Mouse (Mus musculus): ENCODE measurements around the gene Wfdc9. TPM values are rescaled to one million over a fixed set of nuclear protein-coding genes. Genes with fewer than 3 reads are reported as not detected.

Wfdc9 gene
- polyA plus RNA-seq (2014; fragmentation: Nextera tagmentation; extraction: Ambion mirVana) = not detected in 2 replicates

- no peaks in the 10 kb centered on the region for H3K4me1 ChIP-seq (ENCODE audit: control insufficient read depth, insufficient read depth, low read length)
- no peaks in the 10 kb centered on the region for H3K27me3 ChIP-seq (ENCODE audit: control insufficient read depth, insufficient read depth, low read length)
- H3K9ac ChIP-seq (ENCODE audit: low read length) = no peak within 1 kb of the TSS
- 87% methylated on average over 9 of the region's 9 CpGs for WGBS
- H3K27ac ChIP-seq (replicated peaks; ENCODE audit: low read depth, low read length) = no peak within 1 kb of the TSS
- no peak within 1 kb of the TSS for H3K4me3 ChIP-seq (ENCODE audit: low read depth, low read length)
- H3K36me3 ChIP-seq (ENCODE audit: control insufficient read depth, insufficient read depth, low read length) = no peaks in the 10 kb centered on the region
- DNase-seq (ENCODE audit: low spot score) (no peak), ATAC-seq (ENCODE audit: insufficient number of reproducible peaks, low FRiP score, low TSS enrichment, low read depth) (no peak)
- no peak within 1 kb of the TSS for H3K4me2 ChIP-seq (ENCODE audit: low read depth, severe bottlenecking)
- H3K9me3 ChIP-seq (ENCODE audit: control insufficient read depth, low read length) = no peaks in the 10 kb centered on the region
Measured at GRCm38 (mm10) chr2:164656483-164656882, at the start of gene Wfdc9. Wfdc9 (minus strand) TSS chr2:164656583.

DNA sequence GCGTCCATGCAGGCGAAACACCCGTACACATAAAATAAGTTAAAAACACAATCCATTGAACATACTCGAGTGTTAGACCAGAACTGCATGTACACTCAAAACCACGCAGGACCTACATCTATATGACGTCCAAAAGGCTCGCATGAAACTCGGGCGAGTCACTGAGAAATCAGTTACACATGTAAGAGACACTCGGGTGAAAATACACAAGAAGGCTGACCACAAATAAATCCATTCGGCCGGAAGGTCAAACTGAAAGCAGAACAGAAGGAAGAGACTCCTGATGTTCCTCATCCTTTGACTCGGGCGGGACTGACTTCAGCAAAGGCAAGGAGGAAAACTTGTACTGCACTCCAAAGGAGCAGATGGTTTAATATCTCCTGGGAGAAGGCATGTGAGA, 49.6 kb upstream of the Wfdc9 start:
- Histone ChIP-seq H3K4me3 (ENCODE audit: low read depth, low read length) (no peak overlapping the region), H3K4me2 (ENCODE audit: low read depth, severe bottlenecking) (no peak overlapping the region), H3K27me3 (ENCODE audit: control insufficient read depth, insufficient read depth, low read length) (no peaks in the 10 kb centered on the region), H3K9ac (ENCODE audit: low read length) (no peak overlapping the region), H3K9me3 (ENCODE audit: control insufficient read depth, low read length) (no peaks in the 10 kb centered on the region; the same call in 1 of the 2 replicates), H3K27ac (replicated peaks; ENCODE audit: low read depth, low read length) (no peak overlapping the region), H3K4me1 (ENCODE audit: control insufficient read depth, insufficient read depth, low read length) (no peaks in the 10 kb centered on the region), H3K36me3 (ENCODE audit: control insufficient read depth, insufficient read depth, low read length) (no peaks in the 10 kb centered on the region)
- DNase-seq (ENCODE audit: low spot score) = no peak
- WGBS = 94% methylated on average over 14 of the region's 14 CpGs
- no peak for ATAC-seq (ENCODE audit: insufficient number of reproducible peaks, low FRiP score, low TSS enrichment, low read depth)

- H3K4me2 ChIP-seq (ENCODE audit: low read depth, severe bottlenecking) = no peak overlapping the region
- no peaks in the 10 kb centered on the region; the same call in 1 of the 2 replicates for H3K9me3 ChIP-seq (ENCODE audit: control insufficient read depth, low read length)
- H3K4me3 ChIP-seq (ENCODE audit: low read depth, low read length) = no peak overlapping the region
- 96% methylated on average over 6 of the region's 6 CpGs for WGBS
- H3K27me3 ChIP-seq (ENCODE audit: control insufficient read depth, insufficient read depth, low read length) = no peaks in the 10 kb centered on the region
- H3K27ac ChIP-seq (replicated peaks; ENCODE audit: low read depth, low read length) = no peak overlapping the region
- H3K4me1 ChIP-seq (ENCODE audit: control insufficient read depth, insufficient read depth, low read length) = no peaks in the 10 kb centered on the region
- H3K36me3 ChIP-seq (ENCODE audit: control insufficient read depth, insufficient read depth, low read length) = no peaks in the 10 kb centered on the region
- DNase-seq (ENCODE audit: low spot score) = no peak
- ATAC-seq (ENCODE audit: insufficient number of reproducible peaks, low FRiP score, low TSS enrichment, low read depth) = no peak
- H3K9ac ChIP-seq (ENCODE audit: low read length) = no peak overlapping the region
Measured at GRCm38 (mm10) chr2:164705328-164705727, 48.9 kb upstream of the Wfdc9 start.

DNA sequence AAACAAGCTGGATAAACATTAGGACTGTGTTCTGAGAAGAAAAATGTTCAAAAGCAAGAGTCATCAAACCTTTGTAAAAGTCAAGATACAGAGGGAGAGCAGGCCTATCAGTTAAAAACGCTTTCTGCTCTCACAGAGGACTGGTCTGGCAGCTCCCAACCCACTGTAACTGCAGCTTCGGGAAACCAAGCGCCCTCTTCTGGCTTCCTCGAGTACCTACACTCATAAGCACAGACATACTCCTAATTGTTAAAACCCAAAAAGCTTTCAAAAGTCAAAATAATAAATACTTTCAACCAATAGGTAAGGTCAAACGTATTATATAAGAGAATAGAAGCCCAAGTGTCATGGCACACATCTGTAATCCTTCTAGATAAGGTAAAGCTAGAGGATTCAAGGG, 47.9 kb upstream of the Wfdc9 start:
- Histone ChIP-seq H3K4me2 (ENCODE audit: low read depth, severe bottlenecking) (no peak overlapping the region), H3K4me1 (ENCODE audit: control insufficient read depth, insufficient read depth, low read length) (no peaks in the 10 kb centered on the region), H3K4me3 (ENCODE audit: low read depth, low read length) (no peak overlapping the region), H3K9ac (ENCODE audit: low read length) (no peak overlapping the region), H3K36me3 (ENCODE audit: control insufficient read depth, insufficient read depth, low read length) (no peaks in the 10 kb centered on the region), H3K27me3 (ENCODE audit: control insufficient read depth, insufficient read depth, low read length) (no peaks in the 10 kb centered on the region), H3K9me3 (ENCODE audit: control insufficient read depth, low read length) (no peaks in the 10 kb centered on the region; the same call in 1 of the 2 replicates), H3K27ac (replicated peaks; ENCODE audit: low read depth, low read length) (no peak overlapping the region)
- 78% methylated on average over 5 of the region's 5 CpGs for WGBS
- no peak for DNase-seq (ENCODE audit: low spot score)
- no peak for ATAC-seq (ENCODE audit: insufficient number of reproducible peaks, low FRiP score, low TSS enrichment, low read depth)

DNA sequence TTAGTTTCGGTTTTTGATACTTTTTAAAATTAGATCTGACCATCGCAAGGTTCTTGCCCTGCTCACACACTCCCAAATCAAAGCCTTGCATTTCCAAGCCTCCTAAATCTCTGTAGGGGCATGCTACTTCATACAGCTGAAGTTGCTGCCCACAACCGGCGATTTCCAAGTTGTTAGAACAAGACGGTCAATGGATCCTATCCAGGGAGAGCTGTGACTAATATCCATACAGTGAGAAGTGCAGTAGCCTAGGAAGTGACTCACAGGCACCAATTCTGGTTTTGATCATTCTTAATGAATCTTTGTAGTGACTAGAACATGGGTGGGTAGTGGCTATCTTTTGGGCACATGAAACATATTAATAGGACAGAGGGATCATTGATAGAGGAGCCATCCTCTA, 45.4 kb upstream of the Wfdc9 start:
- no peaks in the 10 kb centered on the region for H3K4me1 ChIP-seq (ENCODE audit: control insufficient read depth, insufficient read depth, low read length)
- H3K4me3 ChIP-seq (ENCODE audit: low read depth, low read length) = no peak overlapping the region
- H3K9ac ChIP-seq (ENCODE audit: low read length) = no peak overlapping the region
- no peaks in the 10 kb centered on the region; the same call in 1 of the 2 replicates for H3K9me3 ChIP-seq (ENCODE audit: control insufficient read depth, low read length)
- WGBS = 89% methylated on average over 5 of the region's 5 CpGs
- H3K36me3 ChIP-seq (ENCODE audit: control insufficient read depth, insufficient read depth, low read length) = no peaks in the 10 kb centered on the region
- H3K27me3 ChIP-seq (ENCODE audit: control insufficient read depth, insufficient read depth, low read length) = no peaks in the 10 kb centered on the region
- ATAC-seq (ENCODE audit: insufficient number of reproducible peaks, low FRiP score, low TSS enrichment, low read depth) = no peak
- no peak overlapping the region for H3K4me2 ChIP-seq (ENCODE audit: low read depth, severe bottlenecking)
- no peak for DNase-seq (ENCODE audit: low spot score)
- H3K27ac ChIP-seq (replicated peaks; ENCODE audit: low read depth, low read length) = no peak overlapping the region

- Histone ChIP-seq H3K27me3 (ENCODE audit: control insufficient read depth, insufficient read depth, low read length) (no peaks in the 10 kb centered on the region), H3K4me2 (ENCODE audit: low read depth, severe bottlenecking) (no peak overlapping the region), H3K9me3 (ENCODE audit: control insufficient read depth, low read length) (no peaks in the 10 kb centered on the region; the same call in 1 of the 2 replicates), H3K9ac (ENCODE audit: low read length) (no peak overlapping the region), H3K27ac (replicated peaks; ENCODE audit: low read depth, low read length) (no peak overlapping the region), H3K4me3 (ENCODE audit: low read depth, low read length) (no peak overlapping the region), H3K36me3 (ENCODE audit: control insufficient read depth, insufficient read depth, low read length) (no peaks in the 10 kb centered on the region), H3K4me1 (ENCODE audit: control insufficient read depth, insufficient read depth, low read length) (no peaks in the 10 kb centered on the region)
- no peak for DNase-seq (ENCODE audit: low spot score)
- ATAC-seq (ENCODE audit: insufficient number of reproducible peaks, low FRiP score, low TSS enrichment, low read depth) = no peak
- WGBS = 77% methylated on average over 5 of the region's 5 CpGs
Measured at GRCm38 (mm10) chr2:164700959-164701358, 44.6 kb upstream of the Wfdc9 start.

- H3K9me3 ChIP-seq (ENCODE audit: control insufficient read depth, low read length) = no peaks in the 10 kb centered on the region
- no peaks in the 10 kb centered on the region for H3K27me3 ChIP-seq (ENCODE audit: control insufficient read depth, insufficient read depth, low read length)
- no peak within 1 kb of the TSS for H3K4me3 ChIP-seq (ENCODE audit: low read depth, low read length)
- no peak for DNase-seq (ENCODE audit: low spot score)
- no peak within 1 kb of the TSS for H3K4me2 ChIP-seq (ENCODE audit: low read depth, severe bottlenecking)
- H3K27ac ChIP-seq (replicated peaks; ENCODE audit: low read depth, low read length) = no peak within 1 kb of the TSS
- no peak within 1 kb of the TSS for H3K9ac ChIP-seq (ENCODE audit: low read length)
- WGBS = 85% methylated on average over 4 of the region's 4 CpGs
- no peak for ATAC-seq (ENCODE audit: insufficient number of reproducible peaks, low FRiP score, low TSS enrichment, low read depth)
- no peaks in the 10 kb centered on the region for H3K36me3 ChIP-seq (ENCODE audit: control insufficient read depth, insufficient read depth, low read length)
- no peaks in the 10 kb centered on the region for H3K4me1 ChIP-seq (ENCODE audit: control insufficient read depth, insufficient read depth, low read length)
Measured at GRCm38 (mm10) chr2:164698201-164698600, 41.8 kb upstream of the Wfdc9 start, which contains the start of gene Spint4. Spint4 (plus strand) TSS chr2:164698501.

GRCm38 (mm10) chr2:164684807-164685206, 28.4 kb upstream of the Wfdc9 start, which contains the start of gene Wfdc13:
Wfdc13 (plus strand) TSS chr2:164685107.
- Histone ChIP-seq H3K36me3 (ENCODE audit: control insufficient read depth, insufficient read depth, low read length) (no peaks in the 10 kb centered on the region), H3K4me1 (ENCODE audit: control insufficient read depth, insufficient read depth, low read length) (no peaks in the 10 kb centered on the region), H3K9ac (ENCODE audit: low read length) (no peak within 1 kb of the TSS), H3K4me2 (ENCODE audit: low read depth, severe bottlenecking) (no peak within 1 kb of the TSS), H3K4me3 (ENCODE audit: low read depth, low read length) (no peak within 1 kb of the TSS), H3K9me3 (ENCODE audit: control insufficient read depth, low read length) (no peaks in the 10 kb centered on the region), H3K27ac (replicated peaks; ENCODE audit: low read depth, low read length) (no peak within 1 kb of the TSS), H3K27me3 (ENCODE audit: control insufficient read depth, insufficient read depth, low read length) (no peaks in the 10 kb centered on the region)
- DNase-seq (ENCODE audit: low spot score) (no peak), ATAC-seq (ENCODE audit: insufficient number of reproducible peaks, low FRiP score, low TSS enrichment, low read depth) (no peak)
- WGBS = 69% methylated on average over 3 of the region's 3 CpGs

- Histone ChIP-seq H3K4me1 (ENCODE audit: control insufficient read depth, insufficient read depth, low read length) (no peaks in the 10 kb centered on the region), H3K9ac (ENCODE audit: low read length) (no peak overlapping the region), H3K36me3 (ENCODE audit: control insufficient read depth, insufficient read depth, low read length) (no peaks in the 10 kb centered on the region), H3K4me2 (ENCODE audit: low read depth, severe bottlenecking) (no peak overlapping the region), H3K9me3 (ENCODE audit: control insufficient read depth, low read length) (no peaks in the 10 kb centered on the region), H3K27me3 (ENCODE audit: control insufficient read depth, insufficient read depth, low read length) (no peaks in the 10 kb centered on the region), H3K4me3 (ENCODE audit: low read depth, low read length) (no peak overlapping the region), H3K27ac (replicated peaks; ENCODE audit: low read depth, low read length) (no peak overlapping the region)
- ATAC-seq (ENCODE audit: insufficient number of reproducible peaks, low FRiP score, low TSS enrichment, low read depth) (no peak), DNase-seq (ENCODE audit: low spot score) (no peak)
- WGBS = 32% methylated on average over 3 of the region's 3 CpGs
Measured at GRCm38 (mm10) chr2:164679906-164680305, 23.5 kb upstream of the Wfdc9 start.

Measured in limb, embryonic 11.5 days (tissue).